Mouse (Mus musculus): ENCODE measurements around the gene Gpatch1.
"Not testable (repeated sequence)": the region's sequence is repeated elsewhere in the genome, so short reads cannot be mapped to it uniquely, and the experiment has no call there.

The Gpatch1 gene

DNA sequence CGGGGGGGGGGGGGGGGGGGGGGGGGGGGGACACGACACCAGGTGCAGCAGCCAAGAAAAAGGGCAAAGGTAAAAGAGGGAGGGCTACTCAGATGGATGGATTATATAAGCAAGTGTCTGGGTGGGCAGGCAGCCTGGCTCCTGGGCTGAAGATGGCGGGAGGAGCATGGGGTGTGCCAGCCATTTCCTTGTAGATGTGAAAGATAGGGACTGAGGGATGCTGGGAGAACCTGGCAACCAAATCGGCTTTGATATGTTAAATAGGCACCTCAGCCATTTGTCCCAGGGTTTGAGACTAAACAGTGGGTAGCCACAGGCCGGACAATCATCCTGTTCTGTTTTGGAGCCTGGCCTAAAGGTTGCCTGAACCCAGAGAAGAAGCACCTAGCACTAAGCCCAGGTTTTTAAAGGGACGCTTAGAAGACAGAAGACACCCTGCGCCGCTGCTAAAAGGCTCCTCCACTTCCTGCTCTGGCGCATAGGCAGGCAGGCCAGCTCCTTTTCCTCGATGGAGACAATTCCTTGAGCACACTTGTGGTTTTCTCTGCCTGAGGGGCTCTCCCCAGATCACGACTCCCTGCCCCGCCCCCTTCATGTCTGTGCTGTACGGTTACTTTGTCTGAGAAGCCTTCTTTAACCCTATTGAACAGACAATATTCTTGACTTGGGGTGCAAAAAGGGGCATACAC lies 4.6 kb upstream of the Gpatch1 start:
- peak; percentile 39 for DNase-seq (ENCODE audit: low spot score)

DNA sequence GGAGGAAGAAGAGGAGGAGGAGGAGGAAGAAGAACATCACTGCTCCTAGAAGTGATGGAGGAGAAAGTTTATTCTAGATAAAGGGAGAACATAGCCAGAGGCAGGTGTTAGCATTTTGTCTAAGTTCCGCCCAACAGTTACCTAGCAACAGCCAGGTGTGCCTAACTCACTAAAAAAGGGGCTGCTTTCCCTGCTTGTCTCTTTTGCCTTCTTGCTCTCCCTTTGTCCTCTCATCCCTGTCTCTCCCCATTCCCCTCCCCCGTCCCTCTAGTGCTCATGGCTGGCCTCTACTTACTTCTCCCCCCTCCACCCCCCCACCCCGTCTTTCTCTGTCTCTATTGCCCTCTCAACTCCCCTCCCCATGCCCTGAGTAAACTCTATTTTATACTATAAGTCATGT lies 3.9 kb upstream of the Gpatch1 start:
- no peak for DNase-seq (ENCODE audit: low spot score)

DNA sequence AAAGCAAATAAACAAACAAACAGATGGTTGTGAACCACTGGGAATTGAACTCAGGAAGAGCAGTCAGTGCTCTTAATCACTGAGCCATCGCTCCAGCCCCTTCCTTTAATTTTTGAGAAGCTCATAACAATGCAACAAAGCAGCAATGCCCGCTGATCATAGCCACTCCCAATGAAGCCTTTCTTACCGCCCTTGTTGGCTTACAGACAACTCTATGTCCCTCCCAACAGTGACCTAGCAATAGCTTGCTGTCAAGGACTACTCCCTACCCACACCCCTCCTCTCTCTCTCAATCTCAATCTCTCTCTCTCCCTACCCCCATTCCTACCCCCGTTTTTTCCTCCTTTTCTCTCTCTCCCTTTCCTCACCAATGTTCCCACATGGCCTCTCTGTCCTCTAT lies 1.5 kb upstream of the Gpatch1 start:
- DNase-seq (ENCODE audit: low spot score): no peak

DNA sequence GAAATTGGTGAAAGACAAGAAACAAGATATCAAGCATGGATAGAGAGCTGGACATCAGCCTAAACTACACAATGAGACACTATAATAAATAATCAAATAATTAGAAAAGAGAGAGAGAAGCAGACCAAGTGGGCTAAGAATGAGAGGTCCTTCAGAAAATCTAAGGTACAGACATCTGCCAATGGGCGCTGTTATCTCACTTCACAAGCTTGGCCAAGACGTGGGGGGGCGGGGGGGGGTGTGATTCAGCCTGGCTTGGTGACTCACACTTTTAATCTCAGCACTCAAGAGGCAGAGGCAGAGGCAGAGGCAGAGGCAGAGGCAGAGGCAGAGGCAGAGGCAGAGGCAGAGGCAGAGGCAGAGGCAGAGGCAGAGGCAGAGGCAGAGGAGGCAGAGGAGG lies 981 bp upstream of the Gpatch1 start:
- not testable (repeated sequence) for DNase-seq (ENCODE audit: low spot score)

DNA sequence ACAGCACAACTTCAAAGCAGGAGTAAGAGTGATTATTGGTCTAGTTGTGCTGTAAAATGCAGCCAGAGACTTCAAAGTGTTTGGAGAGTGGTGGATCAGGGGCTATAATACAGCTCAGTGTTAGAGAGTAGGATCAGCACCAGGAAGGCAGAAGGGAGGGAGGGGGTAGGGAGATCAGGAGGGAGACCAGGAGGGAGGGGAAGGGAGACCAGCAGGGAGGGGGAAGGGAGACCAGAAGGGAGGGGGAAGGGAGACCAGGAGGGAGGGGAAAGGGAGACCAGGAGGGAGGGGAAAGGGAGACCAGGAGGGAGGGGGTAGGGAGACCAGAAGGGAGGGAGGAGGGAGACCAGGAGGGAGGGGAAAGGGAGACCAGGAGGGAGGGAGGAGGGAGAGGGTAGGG lies 4.1 kb downstream of the Gpatch1 start:
- DNase-seq (ENCODE audit: low spot score): peak; percentile 24

DNA sequence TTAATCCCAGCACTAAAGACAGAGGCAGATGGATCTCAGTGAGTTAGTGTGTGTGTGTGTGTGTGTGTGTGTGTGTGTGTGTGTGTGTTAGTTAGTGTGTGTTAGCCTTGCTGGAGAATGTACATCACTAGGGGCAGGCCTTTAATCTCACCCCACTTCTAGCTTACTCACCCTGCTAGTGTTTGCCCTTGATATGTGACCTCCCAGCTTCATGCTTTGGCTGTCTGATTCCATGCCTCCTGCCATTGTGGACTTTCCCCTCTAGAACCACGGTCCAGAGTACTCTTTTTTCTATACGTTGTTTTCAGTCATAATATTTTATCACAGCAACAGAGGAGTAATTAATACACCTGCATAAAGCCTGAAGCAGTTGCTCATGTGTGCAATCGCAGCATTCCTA lies 7.0 kb downstream of the Gpatch1 start:
- DNase-seq (ENCODE audit: low spot score): no peak

DNA sequence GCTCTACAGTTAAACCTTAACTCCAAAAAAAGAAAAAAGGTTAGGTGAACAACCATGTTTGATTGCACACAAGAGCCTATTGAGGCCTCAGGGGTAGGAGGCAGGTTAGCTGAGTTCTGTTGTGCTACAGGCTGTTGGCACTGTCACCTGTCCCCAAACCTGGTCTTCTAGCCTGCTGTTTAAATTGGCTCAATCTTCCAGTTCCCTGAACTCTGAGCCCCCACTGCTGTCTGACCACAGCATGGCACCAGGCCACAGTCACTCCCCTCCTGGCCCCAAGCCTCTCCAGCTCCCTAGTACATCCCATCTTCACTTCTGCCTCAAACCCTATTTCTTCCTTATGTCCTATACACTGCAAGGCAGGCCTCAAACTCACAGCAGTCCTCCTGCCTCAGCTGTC lies 17.4 kb downstream of the Gpatch1 start:
- no peak for DNase-seq (ENCODE audit: low spot score)

DNA sequence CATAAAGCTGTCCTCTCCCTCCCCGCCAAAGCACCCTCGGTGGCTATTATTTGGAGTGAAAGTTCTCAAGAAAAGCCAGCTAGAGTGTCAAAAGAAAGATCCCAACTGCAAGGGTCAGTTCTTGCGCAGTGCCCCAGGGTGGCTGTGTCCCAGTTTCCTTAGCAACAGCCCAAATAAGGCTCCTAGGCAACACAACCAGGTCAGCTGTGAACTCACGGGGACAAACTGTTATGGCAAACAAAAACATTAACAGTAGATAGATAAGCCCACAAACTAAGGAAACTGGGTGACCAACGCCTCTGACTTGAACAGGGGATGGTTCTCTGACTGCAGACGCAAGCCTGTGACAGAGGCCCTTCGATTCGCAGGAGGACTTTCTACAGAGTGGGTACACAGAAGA lies 18.6 kb downstream of the Gpatch1 start:
- peak; percentile 6 for DNase-seq (ENCODE audit: low spot score)

DNA sequence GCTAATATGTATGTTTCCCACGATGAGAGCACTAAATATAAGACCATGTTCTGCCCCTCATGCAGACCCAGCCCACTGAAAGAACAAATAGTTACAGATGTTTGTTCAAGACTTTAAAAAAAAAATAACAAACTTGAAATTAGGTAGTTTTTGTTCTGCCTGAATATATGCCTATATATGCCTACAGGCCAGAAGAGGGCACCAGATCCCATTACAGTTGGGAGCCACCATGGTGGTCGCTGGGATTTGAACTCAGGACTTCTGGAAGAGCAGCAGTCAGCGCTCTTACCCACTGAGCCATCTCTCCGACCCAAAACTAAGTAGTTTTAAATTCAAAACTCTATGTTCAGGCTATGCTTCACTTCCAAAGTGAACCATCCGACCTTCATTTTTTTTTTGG lies 20.4 kb downstream of the Gpatch1 start:
- no peak for DNase-seq (ENCODE audit: low spot score)

DNA sequence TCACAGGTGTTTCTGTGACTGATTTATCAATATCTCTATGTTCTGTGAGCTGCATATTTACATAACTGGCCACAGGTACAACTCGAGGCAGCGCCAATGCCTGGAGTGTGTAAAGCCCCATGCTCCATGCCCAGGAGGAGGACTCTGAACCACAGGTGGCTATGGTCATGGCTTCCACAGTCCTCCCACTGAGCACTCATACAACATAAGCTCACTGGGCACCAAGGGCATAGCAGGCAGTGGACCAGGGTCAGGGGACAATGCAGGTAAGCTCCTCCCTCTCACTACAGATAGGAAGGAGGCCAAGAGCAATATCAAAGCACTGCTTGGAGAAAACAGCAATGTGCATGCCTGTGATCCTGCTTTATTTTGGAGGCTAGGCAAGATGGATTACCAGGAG lies 22.6 kb downstream of the Gpatch1 start:
- DNase-seq (ENCODE audit: low spot score): no peak

DNA sequence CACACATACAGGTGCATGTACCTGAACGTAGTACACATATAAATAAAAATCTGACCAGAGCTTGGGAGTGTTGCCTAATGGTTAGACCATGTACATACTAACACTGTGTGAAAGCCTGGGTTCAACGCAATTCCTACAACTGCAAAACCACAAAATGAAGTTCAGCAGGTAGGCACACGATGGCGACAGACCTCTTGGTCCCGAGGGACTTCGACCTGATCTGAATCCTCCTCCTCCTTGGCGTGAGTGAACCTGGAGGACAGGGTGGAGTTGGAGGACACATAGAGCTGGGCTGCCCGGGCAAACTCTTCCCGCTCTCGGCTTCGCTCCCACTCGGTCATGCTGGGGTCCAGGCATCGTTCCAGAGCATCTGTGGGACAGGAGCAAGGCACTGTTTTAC lies 24.8 kb downstream of the Gpatch1 start:
- DNase-seq (ENCODE audit: low spot score): no peak

DNA sequence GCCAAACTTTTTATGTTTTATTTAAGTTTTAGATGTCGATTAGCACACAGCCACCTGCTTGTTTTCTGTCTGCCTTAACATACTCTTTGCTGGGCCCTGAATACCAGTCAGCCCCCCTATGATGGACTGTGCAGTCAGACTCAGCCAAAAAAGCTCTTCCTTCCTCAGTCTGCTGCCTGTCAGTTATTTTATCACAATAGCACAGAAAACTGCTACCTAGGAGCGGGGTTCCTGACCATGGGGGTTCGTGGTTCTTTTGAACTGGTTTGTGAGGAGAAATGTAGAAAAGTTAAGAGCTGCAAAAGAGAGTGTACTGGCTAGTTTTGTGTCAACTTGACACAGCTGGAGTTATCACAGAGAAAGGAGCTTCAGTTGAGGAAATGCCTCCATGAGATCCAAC lies 39.3 kb downstream of the Gpatch1 start:
- DNase-seq (ENCODE audit: low spot score): no peak

DNA sequence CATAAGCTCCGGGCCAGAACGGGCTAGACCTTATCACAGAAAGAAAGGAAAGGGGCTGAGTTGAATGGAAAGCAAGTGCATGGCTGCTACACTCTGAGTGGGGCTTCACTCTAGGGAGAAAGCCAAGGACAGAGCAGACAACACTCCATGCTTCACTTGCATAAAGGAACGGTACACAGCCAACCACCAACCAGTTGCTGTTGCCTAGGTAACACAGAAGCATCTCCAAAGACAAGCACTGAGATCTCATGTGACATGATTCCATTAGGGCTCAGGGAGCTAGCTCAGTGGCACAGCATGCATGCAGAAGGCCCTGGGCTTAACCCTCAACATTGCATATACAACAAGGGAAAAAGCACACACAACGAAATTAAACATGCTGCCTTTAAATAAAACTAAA lies 40.8 kb downstream of the Gpatch1 start:
- DNase-seq (ENCODE audit: low spot score): peak; percentile 24

DNA sequence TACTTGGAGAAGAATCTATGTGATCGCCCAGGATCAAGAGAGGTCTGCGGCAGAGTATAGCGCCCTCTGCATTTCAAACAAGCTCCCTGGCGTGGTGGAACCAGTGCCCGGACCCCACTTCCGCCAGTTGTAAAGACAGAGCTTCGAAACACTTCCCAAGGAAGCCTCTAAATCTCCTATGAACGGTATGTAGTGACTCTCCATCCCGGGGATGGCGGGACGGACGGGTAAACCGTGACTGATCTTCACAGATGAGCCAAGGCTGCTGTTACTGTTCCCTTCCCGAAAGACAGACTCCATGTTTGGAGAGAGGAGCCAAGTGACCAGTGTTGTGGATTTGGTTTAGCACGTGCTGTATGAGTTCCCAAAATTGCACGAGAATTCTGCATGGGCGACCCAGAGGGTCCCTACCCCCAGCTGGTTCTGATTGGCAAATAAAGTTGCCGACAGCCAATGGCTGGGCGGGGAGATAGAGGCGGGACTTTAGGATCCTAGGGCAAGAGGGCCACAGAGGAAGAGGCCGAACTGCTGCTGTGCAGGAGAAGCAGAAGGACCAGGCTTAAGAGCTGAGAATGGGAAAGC lies 48.7 kb downstream of the Gpatch1 start:
- DNase-seq (ENCODE audit: low spot score): peak; percentile 86

DNA sequence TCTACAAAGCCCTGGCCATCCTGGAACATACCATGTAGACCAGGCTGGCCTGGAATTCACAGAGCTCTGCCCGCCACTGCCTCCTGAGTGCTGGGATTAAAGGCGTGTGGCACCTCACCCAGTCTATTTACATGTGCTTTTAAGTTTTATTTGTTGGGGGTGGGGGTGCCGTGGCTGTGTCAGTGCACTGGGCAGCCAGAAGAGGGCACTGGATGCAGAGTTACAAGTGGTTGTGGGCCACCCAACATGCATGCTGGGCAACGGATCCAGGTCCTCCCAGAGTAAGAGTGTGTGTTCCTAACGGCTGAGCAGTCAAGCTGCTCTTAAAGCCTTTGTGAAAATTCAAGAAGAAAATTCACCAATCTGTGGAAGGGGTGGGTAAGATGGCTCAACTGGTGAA lies 50.4 kb downstream of the Gpatch1 start:
- DNase-seq (ENCODE audit: low spot score): no peak

DNA sequence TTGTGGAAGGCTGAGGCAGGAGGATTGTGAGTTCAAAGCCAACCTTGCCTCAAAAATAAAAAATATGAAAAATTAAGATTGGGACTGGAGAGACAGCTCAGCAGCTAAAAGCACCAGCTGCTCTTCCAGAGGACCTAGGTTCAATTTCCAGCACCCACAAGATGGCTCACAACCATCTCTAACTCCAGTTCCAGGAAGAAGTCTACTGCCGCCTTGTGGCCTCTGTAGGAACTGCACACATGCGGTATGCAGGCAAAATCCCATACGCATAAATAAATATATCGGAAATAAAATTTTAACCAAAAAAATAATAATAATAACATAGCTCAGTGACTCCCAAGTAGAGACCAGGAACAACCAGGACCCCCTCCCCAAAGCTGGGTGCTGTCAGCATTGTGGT lies 51.6 kb downstream of the Gpatch1 start:
- no peak for DNase-seq (ENCODE audit: low spot score)

DNA sequence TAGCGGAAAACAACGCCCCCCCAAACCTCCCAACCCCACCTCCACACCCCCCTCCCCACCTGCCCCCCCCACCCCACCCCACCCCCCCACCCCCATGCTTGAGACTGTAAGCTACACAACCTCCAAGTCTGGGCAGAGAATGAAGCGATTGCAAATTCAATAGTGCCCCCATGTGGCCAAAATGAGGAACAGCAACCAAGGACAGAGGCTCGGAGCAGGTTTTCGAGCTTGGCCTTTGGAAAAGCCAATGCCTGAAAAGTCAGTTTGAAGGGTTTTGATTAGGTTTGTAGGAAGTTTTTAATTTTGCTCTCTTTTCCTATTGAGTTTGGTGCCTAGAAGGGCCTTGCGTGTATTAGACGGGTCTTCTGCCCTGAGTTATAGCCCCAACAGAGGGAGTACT lies 53.5 kb downstream of the Gpatch1 start:
- peak; percentile 82 for DNase-seq (ENCODE audit: low spot score)

DNA sequence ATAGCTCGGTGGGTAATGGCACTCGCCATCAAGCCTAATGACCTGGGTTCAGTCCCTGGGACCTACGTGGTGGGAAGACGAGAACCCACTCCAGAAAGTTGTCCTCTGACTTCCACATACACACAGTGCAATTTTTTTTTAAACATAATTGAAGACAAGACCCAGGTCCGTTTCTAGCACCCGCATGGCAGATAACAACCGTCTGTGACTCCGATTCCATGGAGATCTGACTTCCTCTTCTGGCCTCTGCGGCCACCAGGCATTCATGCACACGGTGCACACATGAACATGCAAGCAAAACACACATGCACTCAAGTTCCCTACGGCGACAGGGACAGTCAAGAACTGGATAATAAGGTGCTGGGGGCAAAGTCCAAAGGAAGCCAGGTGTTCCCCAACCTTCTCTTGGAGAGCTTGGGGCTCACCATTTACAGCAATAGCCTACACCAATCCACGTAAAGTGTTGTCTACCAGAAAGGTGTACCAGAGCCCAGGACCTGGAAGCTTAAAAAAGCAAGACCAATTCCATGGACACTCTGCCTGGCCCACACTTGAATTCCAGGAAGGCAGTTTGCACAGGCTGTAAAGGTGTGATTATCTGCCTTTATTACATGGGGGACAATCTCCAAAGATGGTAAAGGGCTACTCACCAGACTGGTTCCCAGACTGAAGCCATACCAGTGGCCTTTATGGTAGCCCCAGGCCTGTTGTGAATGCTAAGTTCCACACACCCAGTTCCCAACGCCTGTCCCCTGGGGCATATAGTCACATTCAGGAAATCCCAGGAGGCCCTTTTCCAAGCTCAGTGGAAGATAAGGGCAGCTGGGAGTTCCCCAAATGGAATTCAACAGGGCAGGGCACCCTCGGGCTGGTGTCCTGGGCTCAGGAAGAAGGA lies 54.4 kb downstream of the Gpatch1 start:
- DNase-seq (ENCODE audit: low spot score): no peak

DNA sequence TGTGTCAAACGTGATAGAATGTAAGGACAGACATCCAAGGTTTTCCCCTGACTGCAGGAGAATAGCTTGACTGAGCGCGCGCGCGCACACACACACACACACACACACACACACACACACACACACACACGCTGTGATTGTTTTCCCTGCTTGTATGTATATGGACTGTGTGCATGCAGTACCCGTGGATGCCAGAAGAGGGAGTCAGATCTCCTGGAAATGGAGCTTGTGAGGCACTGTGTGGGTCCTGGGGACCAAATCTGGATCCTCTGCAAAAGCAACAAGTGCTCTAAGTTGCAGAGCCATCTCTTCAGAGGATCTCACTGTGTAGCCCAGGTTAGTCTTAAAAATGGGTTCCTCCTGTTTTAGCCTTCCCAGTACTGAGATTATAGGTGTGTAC lies 58.9 kb downstream of the Gpatch1 start:
- no peak for DNase-seq (ENCODE audit: low spot score)

DNA sequence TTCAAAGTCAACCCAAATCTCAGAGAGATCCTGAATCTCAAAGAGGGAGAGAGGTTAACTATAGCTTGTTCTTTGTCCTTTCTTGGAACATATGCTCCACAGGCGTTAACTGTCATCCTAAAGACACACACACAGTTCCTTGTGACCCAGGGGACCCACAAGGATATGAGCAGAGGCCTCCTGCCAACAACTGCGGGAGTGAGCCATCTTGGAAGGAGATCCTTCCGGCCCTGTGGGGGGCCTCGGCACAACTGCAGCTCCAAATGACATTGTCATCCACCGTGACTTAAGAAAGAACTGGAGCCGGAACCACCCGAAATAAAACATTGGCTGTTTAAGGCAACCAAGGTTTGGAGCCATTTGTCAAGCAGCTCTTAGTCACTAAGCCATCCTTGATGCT lies 59.9 kb downstream of the Gpatch1 start:
- DNase-seq (ENCODE audit: low spot score): no peak

DNA sequence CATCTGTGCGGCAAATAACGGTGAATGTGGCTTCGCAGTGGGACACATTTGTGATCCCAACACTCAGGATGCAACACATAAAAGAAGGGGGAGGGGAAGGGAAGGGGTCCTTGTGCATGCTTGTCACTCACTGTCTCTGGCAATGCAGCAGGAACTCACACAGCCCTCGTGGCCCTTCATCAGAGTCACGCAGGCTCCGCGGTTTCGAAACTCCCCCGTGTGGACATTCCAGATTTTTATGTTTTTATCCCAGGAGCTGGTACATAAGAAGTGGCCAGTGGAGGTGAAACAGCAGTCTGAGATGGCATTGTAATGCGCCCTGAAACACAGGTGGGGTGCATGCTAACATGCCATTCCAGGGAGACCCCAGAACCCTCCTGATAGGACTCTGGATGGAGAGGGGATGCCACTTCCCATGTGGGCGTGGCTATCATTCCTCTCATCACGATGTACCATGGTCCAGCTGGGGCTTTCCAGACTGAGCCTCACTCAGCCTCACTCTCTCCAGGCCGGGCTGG lies 66.1 kb downstream of the Gpatch1 start:
- DNase-seq (ENCODE audit: low spot score): peak; percentile 77

DNA sequence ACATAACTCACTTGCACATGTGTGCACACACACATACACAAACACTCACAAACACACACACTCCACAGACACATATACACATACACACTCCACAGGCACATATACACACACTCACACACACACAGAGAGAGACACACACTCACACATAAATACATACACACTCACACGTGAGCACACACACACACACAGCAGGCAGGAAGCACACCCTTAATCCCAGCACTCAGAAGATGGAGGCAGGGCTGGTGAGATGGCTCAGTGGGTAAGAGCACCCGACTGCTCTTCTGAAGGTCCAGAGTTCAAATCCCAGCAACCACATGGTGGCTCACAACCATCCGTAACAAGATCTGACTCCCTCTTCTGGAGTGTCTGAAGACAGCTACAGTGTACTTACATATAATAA lies 80.3 kb downstream of the Gpatch1 start:
- not testable (repeated sequence) for DNase-seq (ENCODE audit: low spot score)

DNA sequence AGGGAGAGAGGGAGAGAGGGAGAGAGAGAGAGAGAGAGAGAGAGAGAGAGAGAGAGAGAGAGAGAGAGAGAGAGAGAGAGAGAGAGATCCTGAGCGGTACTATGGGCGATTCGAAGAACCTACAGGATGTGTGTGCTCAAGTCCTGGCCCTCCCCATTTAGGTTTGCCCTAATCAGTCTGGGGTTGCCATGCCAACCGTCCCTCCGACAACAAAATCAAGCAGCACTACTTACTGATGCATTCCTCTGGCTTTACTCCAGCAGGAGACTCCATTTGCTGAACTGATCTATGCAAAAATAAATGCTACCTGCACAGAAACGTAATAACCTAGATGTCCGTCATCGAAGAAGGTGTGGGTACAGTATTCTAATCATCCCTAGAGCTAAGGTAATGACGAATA lies 82.9 kb downstream of the Gpatch1 start:
- DNase-seq (ENCODE audit: low spot score): peak; percentile 83

Data from embryo, embryonic 10.5 days (tissue).